Mouse (Mus musculus): Measurements from ENCODE around the gene Letmd1. TPM values are rescaled to one million over a fixed set of nuclear protein-coding genes. Genes with fewer than 3 reads are reported as not detected.

Gene Letmd1
- polyA plus RNA-seq, 1 experiment from 2014 or later = 15.3 TPM

DNA sequence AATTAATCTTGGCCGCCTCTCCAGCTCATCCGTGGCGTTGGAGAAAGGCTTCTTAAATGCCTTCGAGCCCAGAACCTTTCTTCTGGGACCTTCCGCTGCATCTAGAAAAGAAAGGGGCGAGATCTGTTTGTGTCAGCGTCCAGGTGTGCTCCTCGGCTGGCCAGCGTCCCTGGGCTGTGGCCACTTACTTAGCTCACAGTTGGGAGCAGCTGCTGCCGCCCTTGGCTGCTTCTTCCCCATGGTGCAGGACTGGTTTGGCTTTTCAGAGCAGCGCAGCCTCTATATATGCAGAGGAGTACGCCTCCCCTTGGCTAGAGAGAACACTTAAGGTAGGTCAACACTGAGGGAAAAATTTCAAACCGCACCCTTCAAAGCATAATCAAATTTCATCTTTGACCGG is 44.9 kb upstream of the Letmd1 start:
- Histone ChIP-seq H3K4me2 (ENCODE audit: low read depth, low read length) (peak overlapping the region; percentile 99), H3K9ac (ENCODE audit: low read depth, low read length) (peak overlapping the region; percentile 69), H3K27me3 (ENCODE audit: control insufficient read depth, insufficient read depth, low read depth, low read length) (peaks cover 16% of the 10 kb centered on the region), H3K9me3 (replicated peaks; ENCODE audit: control insufficient read depth, low read length) (no peaks in the 10 kb centered on the region), H3K36me3 (ENCODE audit: control insufficient read depth, insufficient read depth) (no peaks in the 10 kb centered on the region), H3K4me1 (ENCODE audit: control insufficient read depth, low read depth, low read length) (peaks cover 40% of the 10 kb centered on the region), H3K27ac (ENCODE audit: low read length) (no peak overlapping the region), H3K4me3 (ENCODE audit: low read depth, low read length) (peak overlapping the region; percentile 84)
- ATAC-seq (ENCODE audit: low read depth) = no peak
- 5% methylated on average over 14 of the region's 14 CpGs for WGBS (ENCODE audit: insufficient replicate concordance)

DNA sequence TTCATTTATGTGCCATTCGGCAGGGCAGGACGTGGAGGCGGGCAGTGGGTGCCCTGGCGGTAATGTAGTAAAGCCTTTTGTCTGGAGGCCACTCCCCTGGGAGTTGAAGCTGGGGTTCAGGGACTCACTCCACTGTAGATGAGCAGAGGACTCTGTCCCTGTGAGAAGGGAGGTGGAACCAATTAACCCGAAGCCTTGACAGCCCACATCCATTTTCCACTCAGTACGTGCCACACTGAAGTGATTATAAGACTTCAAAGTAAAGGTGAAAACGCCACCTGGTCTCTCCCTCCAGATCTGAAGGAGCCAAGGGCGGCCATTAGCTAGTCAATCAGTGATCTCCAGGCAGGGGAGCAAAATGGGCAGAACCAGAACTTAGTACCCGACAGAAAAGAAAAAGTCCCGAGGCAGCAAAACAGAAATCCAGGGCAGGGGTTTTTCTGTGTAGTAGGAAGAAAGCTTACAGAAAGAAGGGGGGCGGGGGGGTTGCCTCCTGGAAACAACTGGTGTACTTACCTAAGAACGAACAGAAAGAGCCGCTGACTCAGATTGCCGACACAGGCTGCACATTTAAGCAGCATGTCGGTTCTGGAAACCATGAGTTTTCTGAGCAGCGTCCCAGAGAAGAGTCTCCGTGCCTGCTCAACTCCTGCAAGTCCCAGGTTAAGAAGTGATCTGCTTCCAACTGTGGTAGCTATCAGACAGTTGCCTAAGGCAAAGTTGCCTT is 44.3 kb upstream of the Letmd1 start, which contains the start of gene Slc11a2:
Slc11a2 (minus strand) TSS at position 677 of the 727 bp plus-strand sequence.
- no peak for ATAC-seq (ENCODE audit: low read depth)
- Histone ChIP-seq H3K4me1 (ENCODE audit: control insufficient read depth, low read depth, low read length) (peaks cover 34% of the 10 kb centered on the region), H3K4me3 (ENCODE audit: low read depth, low read length) (peak within 1 kb of the TSS; percentile 84), H3K9ac (ENCODE audit: low read depth, low read length) (peak within 1 kb of the TSS; percentile 69), H3K4me2 (ENCODE audit: low read depth, low read length) (peak within 1 kb of the TSS; percentile 99), H3K9me3 (replicated peaks; ENCODE audit: control insufficient read depth, low read length) (no peaks in the 10 kb centered on the region), H3K27ac (ENCODE audit: low read length) (no peak within 1 kb of the TSS), H3K36me3 (ENCODE audit: control insufficient read depth, insufficient read depth) (no peaks in the 10 kb centered on the region), H3K27me3 (ENCODE audit: control insufficient read depth, insufficient read depth, low read depth, low read length) (peaks cover 16% of the 10 kb centered on the region)
- WGBS (ENCODE audit: insufficient replicate concordance) = 25% methylated on average over 17 of the region's 17 CpGs

DNA sequence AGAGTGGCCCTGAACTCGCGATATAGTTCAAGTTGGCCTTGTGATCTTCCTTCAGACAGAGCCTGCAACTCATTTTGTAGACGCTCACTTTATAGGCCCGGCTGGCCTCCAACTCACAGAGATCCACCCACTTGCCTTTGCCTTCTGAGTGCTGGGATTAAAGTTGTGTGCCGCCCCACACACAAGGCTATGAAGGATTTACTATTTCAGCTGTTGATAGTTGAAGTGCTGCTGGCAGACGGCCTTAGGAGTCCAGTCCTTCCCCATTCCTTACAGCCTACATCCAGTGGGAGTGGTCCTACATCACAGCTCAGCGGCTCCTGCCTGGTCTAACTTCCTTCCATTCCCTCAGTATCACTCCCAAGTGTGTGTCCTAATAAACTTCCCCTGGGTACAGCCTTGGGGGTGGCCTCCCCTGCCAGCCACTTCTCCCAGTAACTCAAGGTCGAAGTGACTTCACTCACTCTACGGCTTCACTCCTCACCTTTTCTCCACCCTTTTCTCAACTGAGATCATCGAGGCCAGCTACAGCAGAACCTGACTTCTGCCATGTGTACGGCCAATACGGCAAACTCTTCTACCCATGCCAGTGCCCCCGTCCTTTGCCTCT is 40.4 kb upstream of the Letmd1 start:
- no peaks in the 10 kb centered on the region for H3K9me3 ChIP-seq (replicated peaks; ENCODE audit: control insufficient read depth, low read length)
- H3K36me3 ChIP-seq (ENCODE audit: control insufficient read depth, insufficient read depth) = no peaks in the 10 kb centered on the region
- no peak overlapping the region for H3K4me3 ChIP-seq (ENCODE audit: low read depth, low read length)
- peaks cover 16% of the 10 kb centered on the region for H3K27me3 ChIP-seq (ENCODE audit: control insufficient read depth, insufficient read depth, low read depth, low read length)
- no peak overlapping the region for H3K27ac ChIP-seq (ENCODE audit: low read length)
- no peak overlapping the region for H3K9ac ChIP-seq (ENCODE audit: low read depth, low read length)
- no peak for ATAC-seq (ENCODE audit: low read depth)
- H3K4me1 ChIP-seq (ENCODE audit: control insufficient read depth, low read depth, low read length) = peaks cover 18% of the 10 kb centered on the region
- WGBS (ENCODE audit: insufficient replicate concordance) = 74% methylated on average over 13 of the region's 13 CpGs
- no peak overlapping the region for H3K4me2 ChIP-seq (ENCODE audit: low read depth, low read length)

DNA sequence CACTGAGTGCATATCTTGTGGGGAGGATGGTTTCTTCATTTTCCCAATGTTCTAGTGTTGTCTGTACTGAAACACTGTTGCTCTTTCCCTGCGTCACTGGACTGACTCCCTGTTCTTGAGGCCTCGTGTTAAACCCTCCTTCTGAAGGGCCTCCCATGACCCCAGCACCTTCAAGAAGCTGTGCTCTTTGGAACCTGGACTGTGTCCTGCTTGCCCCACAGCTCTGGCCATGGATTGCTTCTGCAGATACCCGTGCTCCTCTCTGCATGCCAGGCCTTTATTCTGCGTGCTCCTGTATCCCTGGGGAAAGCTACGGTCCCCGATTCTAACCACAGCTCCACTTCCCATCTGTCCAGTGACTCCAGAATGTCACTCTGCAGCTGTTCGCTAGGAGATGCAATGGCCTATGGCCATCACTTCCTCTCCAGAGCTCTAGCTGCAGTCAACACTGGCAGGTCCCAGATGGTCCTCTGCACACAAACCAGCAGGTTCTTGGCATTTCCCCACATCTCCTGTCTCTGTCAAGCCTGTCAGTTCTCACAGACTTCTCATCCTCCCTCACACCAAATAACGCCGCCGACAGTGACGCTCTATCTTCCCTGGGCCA is 38.8 kb upstream of the Letmd1 start:
- no peaks in the 10 kb centered on the region for H3K36me3 ChIP-seq (ENCODE audit: control insufficient read depth, insufficient read depth)
- no peak overlapping the region for H3K4me2 ChIP-seq (ENCODE audit: low read depth, low read length)
- no peak overlapping the region for H3K4me3 ChIP-seq (ENCODE audit: low read depth, low read length)
- 64% methylated on average over 11 of the region's 11 CpGs for WGBS (ENCODE audit: insufficient replicate concordance)
- H3K4me1 ChIP-seq (ENCODE audit: control insufficient read depth, low read depth, low read length) = peaks cover 10% of the 10 kb centered on the region
- no peak overlapping the region for H3K9ac ChIP-seq (ENCODE audit: low read depth, low read length)
- no peak overlapping the region for H3K27ac ChIP-seq (ENCODE audit: low read length)
- no peaks in the 10 kb centered on the region for H3K9me3 ChIP-seq (replicated peaks; ENCODE audit: control insufficient read depth, low read length)
- ATAC-seq (ENCODE audit: low read depth) = no peak
- H3K27me3 ChIP-seq (ENCODE audit: control insufficient read depth, insufficient read depth, low read depth, low read length) = peaks cover 4% of the 10 kb centered on the region

DNA sequence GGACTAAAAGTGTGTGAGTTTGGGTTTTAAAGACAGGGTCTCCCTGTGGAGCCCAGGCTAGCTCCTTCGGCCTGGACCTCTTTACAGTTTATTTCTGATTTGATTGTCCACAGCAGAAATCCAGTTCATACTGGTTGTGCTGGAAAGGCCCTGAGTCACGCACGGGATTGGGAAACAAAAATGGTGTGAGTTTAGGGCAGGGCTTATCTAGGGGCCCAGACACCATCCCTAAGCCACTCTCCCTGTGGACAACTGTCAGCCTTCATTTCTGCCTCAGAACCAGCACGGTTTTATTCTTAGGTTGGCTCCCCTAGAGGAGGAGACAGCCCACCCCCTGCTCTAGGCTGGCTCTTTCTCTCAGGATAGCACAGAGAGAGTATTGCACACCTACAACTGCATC is 35.6 kb upstream of the Letmd1 start:
- no peaks in the 10 kb centered on the region for H3K9me3 ChIP-seq (replicated peaks; ENCODE audit: control insufficient read depth, low read length)
- H3K27me3 ChIP-seq (ENCODE audit: control insufficient read depth, insufficient read depth, low read depth, low read length) = no peaks in the 10 kb centered on the region
- no peak overlapping the region for H3K4me2 ChIP-seq (ENCODE audit: low read depth, low read length)
- peak; percentile 71 for ATAC-seq (ENCODE audit: low read depth)
- peaks cover 10% of the 10 kb centered on the region for H3K4me1 ChIP-seq (ENCODE audit: control insufficient read depth, low read depth, low read length)
- no peak overlapping the region for H3K27ac ChIP-seq (ENCODE audit: low read length)
- 32% methylated on average over 4 of the region's 4 CpGs for WGBS (ENCODE audit: insufficient replicate concordance)
- H3K9ac ChIP-seq (ENCODE audit: low read depth, low read length) = 0 out of 2 replicates have a peak overlapping the region, but pooled peaks have one; percentile 4
- H3K36me3 ChIP-seq (ENCODE audit: control insufficient read depth, insufficient read depth) = no peaks in the 10 kb centered on the region
- H3K4me3 ChIP-seq (ENCODE audit: low read depth, low read length) = no peak overlapping the region

DNA sequence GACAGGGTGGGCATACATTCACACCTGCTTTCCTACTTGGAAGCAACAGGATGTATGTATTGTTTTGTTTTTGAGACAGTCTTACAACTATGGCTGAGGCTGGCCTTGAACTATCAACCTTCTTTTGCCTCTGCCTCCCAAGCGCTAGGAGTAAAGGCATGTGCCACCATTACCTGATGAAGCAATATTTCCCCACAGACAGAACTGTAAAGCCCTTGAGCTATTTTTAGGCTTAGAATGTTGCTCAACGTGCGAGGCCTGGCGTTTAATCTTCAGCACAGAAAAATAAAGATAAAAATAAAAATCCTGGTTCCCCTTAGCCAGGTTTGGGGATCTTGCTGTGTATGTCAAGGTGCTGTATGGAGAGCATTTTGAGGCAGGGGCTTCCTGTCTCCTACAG is 32.7 kb upstream of the Letmd1 start:
- peak; percentile 42 for ATAC-seq (ENCODE audit: low read depth)

DNA sequence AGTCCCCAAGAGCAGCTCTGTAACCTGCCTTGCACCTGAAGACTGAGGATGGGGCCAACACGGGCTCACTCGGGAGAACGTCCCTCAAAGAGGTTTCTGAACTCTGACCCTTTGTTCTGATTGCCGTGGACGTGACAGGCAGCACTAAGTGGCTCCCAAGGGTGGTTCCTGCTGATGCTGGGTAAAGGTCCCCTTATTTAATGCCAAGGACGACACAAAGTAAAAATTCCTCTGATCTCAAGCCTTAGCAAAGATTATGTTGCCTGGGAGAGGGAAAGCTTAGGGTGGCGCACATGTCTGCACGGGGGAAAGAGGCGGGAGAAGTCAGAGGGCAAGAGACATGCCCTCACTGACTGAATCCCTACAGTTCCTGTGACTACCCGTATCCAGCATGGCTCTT is 32.3 kb upstream of the Letmd1 start:
- no peaks in the 10 kb centered on the region for H3K9me3 ChIP-seq (replicated peaks; ENCODE audit: control insufficient read depth, low read length)
- H3K27ac ChIP-seq (ENCODE audit: low read length) = no peak overlapping the region
- no peak overlapping the region for H3K9ac ChIP-seq (ENCODE audit: low read depth, low read length)
- H3K4me1 ChIP-seq (ENCODE audit: control insufficient read depth, low read depth, low read length) = peaks cover 10% of the 10 kb centered on the region
- no peak overlapping the region for H3K4me2 ChIP-seq (ENCODE audit: low read depth, low read length)
- no peak overlapping the region for H3K4me3 ChIP-seq (ENCODE audit: low read depth, low read length)
- H3K27me3 ChIP-seq (ENCODE audit: control insufficient read depth, insufficient read depth, low read depth, low read length) = no peaks in the 10 kb centered on the region
- peak; percentile 56 for ATAC-seq (ENCODE audit: low read depth)
- no peaks in the 10 kb centered on the region for H3K36me3 ChIP-seq (ENCODE audit: control insufficient read depth, insufficient read depth)
- 61% methylated on average over 10 of the region's 10 CpGs for WGBS (ENCODE audit: insufficient replicate concordance)

More for the DNA sequence above, 32.7 kb upstream of the Letmd1 start:
- H3K27ac ChIP-seq (ENCODE audit: low read length) = no peak overlapping the region
- peaks cover 10% of the 10 kb centered on the region for H3K4me1 ChIP-seq (ENCODE audit: control insufficient read depth, low read depth, low read length)
- H3K9me3 ChIP-seq (replicated peaks; ENCODE audit: control insufficient read depth, low read length) = no peaks in the 10 kb centered on the region
- H3K4me2 ChIP-seq (ENCODE audit: low read depth, low read length) = no peak overlapping the region
- no peaks in the 10 kb centered on the region for H3K27me3 ChIP-seq (ENCODE audit: control insufficient read depth, insufficient read depth, low read depth, low read length)
- no peak overlapping the region for H3K4me3 ChIP-seq (ENCODE audit: low read depth, low read length)
- WGBS (ENCODE audit: insufficient replicate concordance) = 38% methylated on average over 4 of the region's 4 CpGs
- H3K36me3 ChIP-seq (ENCODE audit: control insufficient read depth, insufficient read depth) = no peaks in the 10 kb centered on the region
- no peak overlapping the region for H3K9ac ChIP-seq (ENCODE audit: low read depth, low read length)

DNA sequence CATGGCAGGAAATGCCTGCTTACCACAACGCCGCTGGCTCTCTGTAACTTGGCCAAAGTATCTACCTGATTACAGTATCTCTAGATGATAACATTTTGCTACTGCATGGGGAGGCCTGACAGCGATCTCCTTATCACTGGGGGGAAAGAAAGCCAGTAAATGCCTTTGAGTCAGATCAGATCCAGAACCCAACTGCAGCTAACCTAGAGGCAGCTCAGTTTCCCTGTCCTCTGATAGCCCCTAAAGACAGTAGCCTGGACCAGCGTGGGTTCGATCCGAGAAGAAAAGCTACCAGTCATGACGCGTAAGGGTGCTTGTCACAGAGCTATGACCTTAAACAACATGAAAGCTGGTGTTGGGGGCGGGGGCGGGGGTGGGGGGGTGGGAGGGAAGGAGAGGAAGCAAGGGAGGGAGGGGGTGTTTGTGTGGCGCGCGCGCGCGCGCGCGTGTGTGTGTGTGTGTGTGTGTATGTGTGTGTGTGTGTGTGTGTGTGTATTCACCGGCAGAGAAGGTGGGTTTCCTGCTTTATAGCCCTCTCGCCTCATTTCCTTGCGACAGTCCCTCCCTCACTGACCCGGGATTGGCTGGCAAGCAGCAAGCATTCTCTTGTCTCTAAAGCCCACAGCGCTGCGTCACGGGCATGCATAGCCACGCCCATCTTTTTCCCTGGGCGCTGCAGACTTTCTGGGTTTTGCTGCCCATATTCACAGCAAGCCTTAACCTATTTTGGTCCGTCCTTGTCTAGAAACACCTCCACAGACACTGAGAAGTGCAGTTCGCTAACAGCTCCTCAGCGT is 25.5 kb upstream of the Letmd1 start:
- Histone ChIP-seq H3K27ac (ENCODE audit: low read length) (peak overlapping the region; percentile 39), H3K4me2 (ENCODE audit: low read depth, low read length) (peak overlapping the region; percentile 70), H3K36me3 (ENCODE audit: control insufficient read depth, insufficient read depth) (no peaks in the 10 kb centered on the region), H3K4me1 (ENCODE audit: control insufficient read depth, low read depth, low read length) (peaks cover 10% of the 10 kb centered on the region), H3K9ac (ENCODE audit: low read depth, low read length) (peak overlapping the region; percentile 47), H3K4me3 (ENCODE audit: low read depth, low read length) (peak overlapping the region; percentile 50), H3K27me3 (ENCODE audit: control insufficient read depth, insufficient read depth, low read depth, low read length) (no peaks in the 10 kb centered on the region), H3K9me3 (replicated peaks; ENCODE audit: control insufficient read depth, low read length) (no peaks in the 10 kb centered on the region)
- ATAC-seq (ENCODE audit: low read depth) = peak; percentile 98
- WGBS (ENCODE audit: insufficient replicate concordance) = under 1% methylated on average over 21 of the region's 31 CpGs

Data from liver, embryonic 16.5 days (tissue).